Mouse (Mus musculus) layer of hippocampus, adult 6 months (tissue): Measurements from ENCODE around the gene Drd4. TPM values are rescaled to one million over a fixed set of nuclear protein-coding genes. Genes with fewer than 3 reads are reported as not detected.

Experiments used
- long read RNA-seq, 2 experiments: library from polyadenylated mRNA; unstranded; transcript quantifications; one replicate each; pipeline ENCODE4 v2.0.0; 2019 to 2020
- polyA plus RNA-seq: library from polyadenylated mRNA; unstranded; fragments of <200 nt; fragmentation: Nextera tagmentation; gene quantifications from 2 replicates; pipeline ENCODE4 v1.2.3, GENCODE M21; 2021

Gene Drd4
- 0.09 and 0.15 TPM in 2 replicates for polyA plus RNA-seq
- long read RNA-seq, experiment 1: 0 reads
- long read RNA-seq, experiment 2, partial matches to known transcripts: 0 of 2 reads
- long read RNA-seq, experiment 2, other reads (novel, unspliced or antisense): 1 of 2 reads

GRCm38 (mm10) chr7:141291921-141292582, at the start of gene Drd4:
Drd4 (plus strand) TSS chr7:141292006.

GRCm38 (mm10) chr7:141265739-141266561, 25.9 kb upstream of the Drd4 start, which contains the start of gene Irf7:
Irf7 (minus strand) TSS chr7:141266481.

GRCm38 (mm10) chr7:141276546-141276945, 15.3 kb upstream of the Drd4 start, which contains the start of gene Cdhr5:
Cdhr5 (minus strand) TSS chr7:141276786.

GRCm38 (mm10) chr7:141278766-141279590, 12.8 kb upstream of the Drd4 start, which contains the start of gene Sct:
Sct (minus strand) TSS chr7:141279133.

GRCm38 (mm10) chr7:141327469-141328372, 35.9 kb downstream of the Drd4 start, which contains the start of the genes Deaf1 and Tmem80:
Deaf1 (minus strand) TSS chr7:141327690.
Tmem80 (plus strand) TSS chr7:141327739.

GRCm38 (mm10) chr7:141338576-141339131, 46.8 kb downstream of the Drd4 start, which contains the start of gene Eps8l2:
Eps8l2 (plus strand) TSS chr7:141338880.

Other genes with a start within 250 kb of the Drd4 start
- 16.5 and 19.8 TPM in 2 replicates for gene B4galnt4, start 230.9 kb upstream of the Drd4 start, polyA plus RNA-seq
- 0.25 and 0.46 TPM in 2 replicates for gene Pkp3, start 213.8 kb upstream of the Drd4 start, polyA plus RNA-seq
- gene Sigirr, start 191.4 kb upstream of the Drd4 start, polyA plus RNA-seq: 1.5 and 1.6 TPM in 2 replicates
- 0.04 TPM in 1 of 2 replicates, not detected in the other for gene Ano9, start 174.2 kb upstream of the Drd4 start, polyA plus RNA-seq
- 38.2 and 41.7 TPM in 2 replicates for gene Ptdss2, start 169.6 kb upstream of the Drd4 start, polyA plus RNA-seq
- gene Rnh1, start 119.1 kb upstream of the Drd4 start, polyA plus RNA-seq: 64.0 and 68.9 TPM in 2 replicates
- 44.0 and 48.3 TPM in 2 replicates for gene Hras, start 98.0 kb upstream of the Drd4 start, polyA plus RNA-seq
- 3.0 and 3.7 TPM in 2 replicates for gene Lrrc56, start 97.8 kb upstream of the Drd4 start, polyA plus RNA-seq
- gene Lmntd2, start 77.9 kb upstream of the Drd4 start, polyA plus RNA-seq: 0.19 TPM in 1 of 2 replicates, not detected in the other
- gene Rassf7, start 76.1 kb upstream of the Drd4 start, polyA plus RNA-seq: 2.4 and 2.5 TPM in 2 replicates
- 21.3 and 23.3 TPM in 2 replicates for gene Phrf1, start 63.2 kb upstream of the Drd4 start, polyA plus RNA-seq
- gene Irf7, start 25.5 kb upstream of the Drd4 start, polyA plus RNA-seq: 2.7 TPM in 2 replicates
- gene Cdhr5, start 15.2 kb upstream of the Drd4 start, polyA plus RNA-seq: 0.06 TPM in 1 of 2 replicates, not detected in the other
- 0.67 and 0.82 TPM in 2 replicates for gene Sct, start 12.9 kb upstream of the Drd4 start, polyA plus RNA-seq
- gene Deaf1, start 35.7 kb downstream of the Drd4 start, polyA plus RNA-seq: 65.4 and 72.8 TPM in 2 replicates
- gene Tmem80, start 35.7 kb downstream of the Drd4 start, polyA plus RNA-seq: 32.9 and 33.3 TPM in 2 replicates
- gene Eps8l2, start 46.9 kb downstream of the Drd4 start, polyA plus RNA-seq: 2.8 and 5.0 TPM in 2 replicates
- gene Taldo1, start 100.2 kb downstream of the Drd4 start, polyA plus RNA-seq: 301 and 321 TPM in 2 replicates
- gene Gatd1, start 122.1 kb downstream of the Drd4 start, polyA plus RNA-seq: 46.9 and 50.3 TPM in 2 replicates
- gene Cend1, start 137.5 kb downstream of the Drd4 start, polyA plus RNA-seq: 138 and 162 TPM in 2 replicates
- gene Slc25a22, start 145.9 kb downstream of the Drd4 start, polyA plus RNA-seq: 111 and 136 TPM in 2 replicates
- gene Pidd1, start 152.0 kb downstream of the Drd4 start, polyA plus RNA-seq: 0.33 and 0.48 TPM in 2 replicates
- 2,193 and 2,396 TPM in 2 replicates for gene Rplp2, start 155.4 kb downstream of the Drd4 start, polyA plus RNA-seq
- 14.8 and 16.6 TPM in 2 replicates for gene Pnpla2, start 163.2 kb downstream of the Drd4 start, polyA plus RNA-seq
- gene Cracr2b, start 169.1 kb downstream of the Drd4 start, polyA plus RNA-seq: 2.9 and 4.7 TPM in 2 replicates
- 34.7 and 46.2 TPM in 2 replicates for gene Cd151, start 175.4 kb downstream of the Drd4 start, polyA plus RNA-seq
- gene Polr2l, start 183.1 kb downstream of the Drd4 start, polyA plus RNA-seq: 91.9 and 96.6 TPM in 2 replicates
- 27.1 and 34.9 TPM in 2 replicates for gene Tspan4, start 183.2 kb downstream of the Drd4 start, polyA plus RNA-seq
- 69.3 and 75.3 TPM in 2 replicates for gene Chid1, start 247.9 kb downstream of the Drd4 start, polyA plus RNA-seq